Mouse (Mus musculus) lung, adult 2 months (tissue): ENCODE measurements around the gene Gm7247.
"Not testable (repeated sequence)": the region's sequence is repeated elsewhere in the genome, so short reads cannot be mapped to it uniquely, and the experiment has no call there.

Experiments used
- CTCF ChIP-seq: fragments of 200-500 bp; IDR thresholded peaks from 2 replicates; pipeline ENCODE4 v1.5.1; 2011; ENCODE audit warnings: mild to moderate bottlenecking, low read length, control low read depth; ENCODE audit not compliant: insufficient read depth
- POLR2A ChIP-seq: fragments of 200-500 bp; IDR thresholded peaks from 2 replicates; pipeline ENCODE4 v1.6.1; 2011; ENCODE audit warnings: low read depth, mild to moderate bottlenecking, control low read depth, low read length, borderline replicate concordance; ENCODE audit errors: extremely low read depth

DNA sequence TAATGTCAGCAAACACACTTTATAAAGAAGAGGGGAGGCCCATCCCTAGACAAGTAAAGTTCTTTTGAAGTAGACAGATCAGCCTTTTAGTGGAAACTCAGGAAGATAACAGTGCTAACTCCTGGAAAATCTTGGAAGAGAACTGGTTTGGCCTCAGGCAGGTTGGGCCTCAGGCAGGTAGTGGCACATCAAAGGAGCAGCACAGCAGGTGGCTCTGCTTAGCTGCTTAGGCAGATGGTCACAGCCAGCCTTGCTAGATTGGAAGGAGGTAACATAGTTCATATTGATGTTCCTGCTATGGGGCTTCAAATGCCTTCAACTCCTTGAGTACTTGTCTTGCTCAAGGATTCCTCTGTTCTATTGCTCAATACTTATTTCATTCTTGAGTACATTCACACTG, 68.6 kb downstream of the Gm7247 start:
- not testable (repeated sequence) for TF ChIP-seq CTCF, POLR2A
